21 mouse cellular contexts compared by ENCODE assay signal in the genomic region with DNA sequence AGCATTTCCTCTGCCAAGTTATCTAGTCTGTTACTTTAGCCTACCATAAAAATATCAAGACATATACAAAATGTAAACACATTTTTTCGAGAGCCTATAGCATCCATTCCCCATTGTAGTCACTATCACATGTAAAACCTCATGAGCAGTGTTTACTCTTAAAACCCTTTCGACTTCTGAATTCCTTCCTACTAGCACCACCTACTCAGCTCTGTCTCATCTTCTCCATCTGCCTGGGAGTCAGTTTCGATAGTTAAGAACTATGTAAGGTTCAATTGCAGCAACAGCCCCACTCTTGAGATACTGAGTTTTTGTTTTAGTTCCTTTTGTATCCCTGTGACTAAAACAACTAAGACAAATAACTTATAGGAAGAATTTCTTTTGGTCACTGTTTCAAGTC.
"Had no signal": no experiment of that assay in that cellular context is flagged by ENCODE, and none has a peak within 500 bp of the region (broad histone marks: within the 10 kb centered on the region; RNA-seq: fewer than 3 reads in every experiment).

No protein-coding gene starts in this region.

- ATAC-seq: forebrain, embryonic 13.5 days; forebrain, embryonic 14.5 days; forebrain, embryonic 15.5 days; forebrain, embryonic 16.5 days; forebrain, postnatal 0 days had no signal

- DNase-seq: cerebellum, adult 8-10 months; cerebellum, adult 9-10 months; cerebellum, adult 9-11 months; cerebellum, postnatal 10 days; cerebellum, postnatal 14 days; cerebellum, postnatal 25 days; cerebellum, postnatal 36 days; embryo, embryonic 11 days; forebrain, postnatal 0 days; gastrocnemius, adult 2 months; gastrocnemius, postnatal 10 days; gastrocnemius, postnatal 14 days; gastrocnemius, postnatal 25 days; gastrocnemius, postnatal 36 days; heart, adult 11 months; heart, adult 18-20 months; heart, adult 2 months had no signal
